Mouse (Mus musculus): ENCODE data around the gene Efl1.

Efl1 gene

DNA sequence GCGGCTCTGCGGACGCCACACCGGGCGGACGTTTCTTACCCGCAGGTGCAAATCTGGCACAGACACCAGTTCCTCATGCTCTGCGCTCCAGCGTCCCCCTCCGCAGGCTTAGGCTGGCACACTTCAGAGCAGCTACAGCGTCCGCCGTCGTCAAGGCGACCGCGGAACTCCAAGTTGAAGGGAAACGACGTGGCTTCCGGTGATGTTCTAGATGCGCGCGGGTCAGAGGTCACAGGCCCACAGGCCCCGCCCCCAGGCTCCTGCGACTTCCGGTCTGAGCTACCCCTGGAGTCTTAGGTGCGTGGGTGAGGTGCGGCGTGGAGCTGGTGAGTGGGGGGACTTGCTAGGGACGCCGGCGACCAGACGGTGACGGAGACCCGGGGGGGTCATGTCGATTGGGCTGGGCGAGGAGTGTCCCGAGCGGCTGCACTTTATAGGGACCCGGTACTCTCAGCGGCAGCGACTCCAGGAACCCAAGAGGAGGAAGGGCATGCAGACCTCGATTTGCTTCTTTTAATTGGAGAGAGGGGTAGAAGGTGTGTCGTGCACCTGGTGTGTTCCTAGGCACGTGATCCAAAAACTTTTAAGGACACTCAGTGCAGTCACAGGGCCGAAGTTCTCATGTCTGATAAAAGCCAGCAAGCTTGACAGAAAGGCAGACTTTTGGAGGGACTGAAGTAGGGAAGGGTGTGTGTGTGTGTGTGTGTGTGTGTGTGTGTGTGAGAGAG, at the start of gene Efl1, which contains the start of gene Saxo2:
Gene Efl1 (plus strand): TSS at position 262 of the 728 bp plus-strand sequence.
Gene Saxo2 (minus strand): TSS at position 176 of the 728 bp plus-strand sequence.
- peak; percentile 81 for DNase-seq (ENCODE audit: low read depth, low spot score)

DNA sequence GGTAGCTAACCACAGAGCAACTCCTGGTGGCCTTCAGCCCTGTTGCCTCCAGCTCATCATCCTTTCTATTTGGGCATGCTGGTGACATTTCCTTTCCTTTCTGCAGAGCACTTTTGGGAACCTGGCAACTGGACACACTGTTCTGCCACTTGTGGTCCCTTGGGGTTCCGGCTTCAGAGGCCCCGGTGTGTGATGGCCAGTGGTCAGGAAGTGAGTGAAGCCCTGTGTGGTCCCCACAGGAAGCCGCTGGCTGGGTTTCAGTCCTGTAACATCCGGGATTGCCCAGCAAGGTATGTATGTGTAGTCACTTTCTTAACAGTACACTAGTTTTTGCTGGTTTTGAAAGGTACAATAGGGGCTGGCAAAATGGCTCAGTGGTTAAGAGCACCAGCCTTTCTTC, 46.4 kb upstream of the Efl1 start:
- no peak for DNase-seq (ENCODE audit: low read depth, low spot score)

DNA sequence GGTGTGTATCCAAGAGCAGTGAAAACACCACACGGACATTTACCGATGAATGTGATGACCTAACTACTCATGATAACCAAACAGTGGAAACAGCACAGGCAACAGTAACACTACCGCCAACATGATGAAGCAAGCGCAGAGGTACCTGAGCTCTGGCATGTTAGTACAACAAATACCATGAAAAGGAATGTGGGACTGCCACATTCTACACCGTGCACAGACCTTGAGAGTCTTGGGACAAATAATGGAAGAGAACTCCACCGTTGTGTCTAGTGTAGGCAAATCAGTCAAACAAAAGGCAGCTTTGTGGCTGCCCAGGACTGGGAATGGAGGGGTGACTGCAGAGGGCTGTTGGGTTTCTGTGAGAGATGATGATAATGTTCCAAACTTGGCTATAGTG, 43.0 kb upstream of the Efl1 start:
- no peak for DNase-seq (ENCODE audit: low read depth, low spot score)

DNA sequence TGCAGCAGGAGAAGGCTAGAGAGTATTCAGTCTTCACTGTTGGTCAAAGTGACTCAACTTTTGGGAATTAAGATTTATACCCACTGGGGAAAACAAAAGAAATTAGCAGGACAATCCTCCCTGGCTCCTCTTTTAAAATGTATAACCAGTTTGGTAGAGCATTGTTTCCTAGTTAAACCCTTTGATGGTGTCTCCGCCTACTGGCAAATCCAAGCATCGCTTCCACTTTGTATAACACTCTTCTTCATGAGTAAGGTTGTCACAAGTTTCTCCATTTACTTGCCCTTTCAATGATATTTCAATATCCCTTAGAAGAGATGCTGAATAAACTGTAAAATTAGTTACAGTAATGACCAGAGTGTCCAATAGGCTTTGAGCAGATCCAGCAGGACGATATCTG, 38.8 kb upstream of the Efl1 start:
- DNase-seq (ENCODE audit: low read depth, low spot score): no peak

DNA sequence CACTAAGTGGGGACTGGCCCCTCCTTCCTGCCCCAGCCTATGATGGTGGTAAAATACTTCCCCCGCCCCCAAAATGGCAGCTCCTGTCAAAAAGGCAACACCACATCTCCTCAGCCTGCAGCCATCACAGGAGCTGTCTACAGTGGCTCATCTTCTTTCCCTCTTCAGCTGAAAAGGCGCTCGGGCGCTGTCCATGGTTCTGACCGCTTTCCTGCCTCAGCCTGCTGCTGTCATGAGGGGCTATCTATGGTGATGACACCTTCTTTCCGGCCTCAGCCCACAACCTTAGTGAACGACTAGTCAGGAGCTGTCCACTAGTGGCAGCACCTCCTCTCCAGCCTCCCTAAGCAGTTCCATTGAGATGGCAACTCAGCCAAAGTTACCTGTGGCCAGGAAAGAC, 23.1 kb upstream of the Efl1 start:
- no peak for DNase-seq (ENCODE audit: low read depth, low spot score)

DNA sequence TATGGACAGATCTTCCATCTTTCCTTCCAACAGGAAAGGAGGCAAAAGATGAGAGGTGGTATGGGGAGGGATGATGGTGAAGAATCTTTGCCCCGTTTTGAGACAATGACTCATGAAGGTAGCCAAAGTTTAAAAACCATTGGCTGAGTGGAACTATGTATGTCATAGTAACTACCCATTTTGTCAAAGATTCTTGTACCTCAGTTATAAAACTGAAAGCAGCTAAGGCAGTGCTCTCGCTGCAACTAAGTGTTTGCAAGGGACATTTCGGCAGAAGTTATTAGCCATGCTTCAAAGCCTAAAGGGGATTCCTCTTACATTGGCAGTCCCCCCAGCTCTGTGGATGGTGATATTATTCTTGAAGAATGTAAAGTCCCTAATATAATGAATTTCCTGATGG, 1.2 kb upstream of the Efl1 start:
- no peak for DNase-seq (ENCODE audit: low read depth, low spot score)

DNA sequence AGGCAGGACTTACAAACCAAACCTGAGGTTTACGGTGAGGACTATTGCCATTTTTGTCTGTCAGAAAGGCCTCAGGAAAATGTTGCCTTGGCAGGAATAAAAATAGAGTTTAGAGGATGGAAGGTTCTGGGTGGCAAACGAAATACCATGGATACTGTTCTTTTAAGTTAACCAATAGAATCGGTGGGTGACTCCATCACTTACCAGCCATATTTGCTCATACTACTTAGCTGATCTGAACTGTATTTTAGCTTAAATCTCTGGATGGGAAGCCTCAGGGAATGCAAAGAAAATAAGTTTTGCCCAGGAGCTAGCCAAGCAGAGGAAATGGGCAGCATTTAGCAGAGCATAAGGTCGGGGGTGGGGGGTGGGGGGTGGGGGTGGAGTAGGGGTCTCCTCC, 505 bp upstream of the Efl1 start:
- DNase-seq (ENCODE audit: low read depth, low spot score): no peak

DNA sequence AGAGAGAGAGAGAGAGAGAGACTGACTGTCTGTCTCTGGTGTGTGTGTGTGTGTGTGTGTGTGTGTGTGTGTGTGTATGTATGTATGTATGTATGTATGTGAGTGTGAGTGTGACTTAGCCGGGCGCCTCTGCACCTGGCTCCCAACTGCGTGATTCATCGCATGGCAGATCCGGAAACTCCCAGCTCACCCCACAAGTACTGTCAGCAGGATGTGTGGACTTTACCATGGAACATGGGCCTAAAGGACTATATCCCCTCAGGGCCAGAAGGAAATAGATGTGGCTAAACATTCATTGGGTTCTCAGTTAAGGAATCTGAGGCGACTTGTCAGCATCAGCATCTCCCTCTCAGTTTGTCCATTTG, 649 bp downstream of the Efl1 start:
- DNase-seq (ENCODE audit: low read depth, low spot score): no peak

DNA sequence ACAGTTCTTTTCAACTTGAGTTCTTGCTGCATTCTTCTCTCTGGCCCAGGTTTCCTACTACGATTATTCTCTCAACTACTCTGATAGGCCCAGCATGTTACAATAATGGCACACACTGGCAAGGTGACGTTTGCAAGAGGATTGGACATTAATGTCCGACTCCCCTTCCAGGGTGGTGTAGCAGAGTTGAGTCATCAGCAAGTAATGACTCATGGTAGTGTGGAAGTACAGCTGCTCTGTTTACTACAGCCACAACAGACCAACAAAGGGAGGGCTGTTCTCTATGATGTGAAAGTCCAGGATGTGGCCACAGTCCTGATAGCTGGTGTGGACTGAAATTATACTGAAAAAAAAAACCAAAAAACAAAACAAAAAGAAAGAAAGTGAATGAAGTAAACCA, 16.2 kb downstream of the Efl1 start:
- DNase-seq (ENCODE audit: low read depth, low spot score): no peak

DNA sequence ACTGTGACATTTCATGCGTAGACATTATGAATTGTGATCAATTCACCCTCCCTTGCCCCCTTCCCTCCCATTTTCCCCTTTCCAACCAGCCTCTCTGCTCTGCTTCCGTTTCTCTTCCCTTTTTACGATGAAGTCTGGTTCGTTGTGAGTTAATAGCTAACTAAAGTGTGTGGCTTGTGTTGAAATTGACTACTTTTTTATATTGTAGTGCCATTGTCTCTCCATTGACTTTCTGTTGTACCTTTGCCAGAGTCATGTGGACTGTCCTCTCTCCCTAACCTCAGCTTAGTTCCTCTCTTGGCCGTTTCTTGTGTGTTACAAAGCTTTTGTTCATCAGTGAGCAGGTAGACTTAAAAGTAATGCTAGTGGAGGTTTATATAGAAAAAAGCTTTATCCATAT, 27.6 kb downstream of the Efl1 start:
- DNase-seq (ENCODE audit: low read depth, low spot score): no peak

DNA sequence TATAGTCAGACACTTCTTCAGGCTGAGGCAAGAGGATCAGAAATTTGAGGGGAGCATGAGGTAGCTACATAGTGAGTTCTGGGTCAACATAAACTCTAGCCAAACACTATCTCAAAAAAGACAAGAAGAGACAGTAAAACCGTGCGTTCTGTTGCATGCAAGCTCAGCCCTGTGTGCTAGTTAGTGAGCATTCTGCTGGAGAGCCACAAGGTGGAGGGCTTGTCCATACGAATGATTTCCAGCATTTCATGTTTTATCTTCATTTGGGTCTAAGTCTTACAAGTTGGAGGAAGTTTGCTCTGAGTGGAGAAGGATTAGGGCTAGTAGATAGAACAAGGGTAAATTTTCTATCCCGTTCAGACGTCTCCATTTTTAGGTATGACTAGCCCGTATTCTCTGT, 28.4 kb downstream of the Efl1 start:
- no peak for DNase-seq (ENCODE audit: low read depth, low spot score)

DNA sequence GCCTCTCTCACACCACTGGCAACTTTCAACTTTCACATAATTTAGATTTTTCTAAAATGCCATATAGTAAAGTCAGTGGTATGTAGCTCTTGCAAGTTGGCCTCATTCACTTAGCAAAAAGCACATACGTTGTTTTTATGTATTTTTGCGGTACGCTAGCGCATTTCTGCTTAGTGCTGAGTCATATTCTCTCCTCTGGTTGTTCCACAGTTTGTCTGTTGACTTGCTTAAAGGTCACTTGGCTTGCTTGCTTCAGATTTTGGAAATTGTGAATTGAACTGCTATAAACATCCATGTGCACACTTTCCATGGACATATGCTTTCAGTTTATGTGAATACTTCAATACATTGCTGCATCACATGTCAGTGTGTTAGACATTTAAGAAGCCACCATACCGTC, 31.5 kb downstream of the Efl1 start:
- DNase-seq (ENCODE audit: low read depth, low spot score): no peak

DNA sequence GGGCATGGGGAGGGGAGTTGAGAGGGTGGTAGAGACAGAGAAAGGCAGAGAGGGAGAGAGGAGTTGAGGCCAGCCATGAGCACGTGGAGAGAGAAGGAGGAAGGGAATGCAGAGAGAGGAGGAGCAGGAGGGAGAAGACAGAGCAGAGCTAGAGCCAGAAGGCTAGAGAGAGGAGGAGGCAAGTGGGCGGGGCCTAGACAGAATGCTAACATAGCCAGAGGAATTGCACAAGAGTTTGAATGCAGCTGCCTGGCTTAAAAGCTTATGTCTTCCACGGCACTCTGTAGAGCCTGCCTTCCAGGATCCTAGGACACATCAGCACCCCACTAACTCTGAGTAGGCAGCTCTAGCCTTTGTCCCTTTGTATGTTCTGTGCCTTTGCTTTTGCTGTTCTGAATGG, 40.3 kb downstream of the Efl1 start:
- no peak for DNase-seq (ENCODE audit: low read depth, low spot score)

DNA sequence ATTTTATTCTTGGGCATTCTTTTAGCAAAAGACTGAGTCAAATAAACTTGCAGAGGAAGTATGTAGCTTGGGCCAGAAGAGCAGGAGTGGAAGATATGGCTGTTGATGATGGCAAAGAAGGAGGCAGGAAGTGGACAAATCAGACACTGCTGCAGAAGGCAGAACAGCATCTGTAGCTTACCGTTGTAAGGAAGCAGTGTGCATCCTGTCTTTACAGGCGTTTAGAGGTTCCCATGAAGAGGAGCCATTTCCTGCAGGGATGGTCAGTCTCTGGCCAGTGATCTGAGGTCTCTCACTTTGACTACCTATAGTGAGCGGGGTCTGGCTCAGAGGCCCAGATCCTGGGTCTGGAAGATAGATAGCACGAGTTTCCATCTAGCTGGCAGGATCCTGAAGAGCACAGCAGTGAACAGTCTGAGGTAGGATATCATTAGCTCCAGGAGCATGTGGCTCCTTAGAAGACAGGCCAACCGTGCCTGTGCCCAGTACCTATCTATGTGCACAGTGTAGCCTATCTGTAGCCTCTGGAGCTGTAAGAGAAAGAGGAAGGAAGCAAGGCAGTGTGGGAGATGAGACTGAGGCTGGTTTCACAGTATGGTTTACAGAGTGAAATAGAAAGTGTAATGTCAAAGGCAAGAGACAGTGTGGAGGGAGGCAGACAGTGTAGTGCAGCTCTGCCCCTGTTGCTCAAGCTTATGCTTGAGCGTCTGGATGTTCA, 42.8 kb downstream of the Efl1 start:
- no peak for DNase-seq (ENCODE audit: low read depth, low spot score)

DNA sequence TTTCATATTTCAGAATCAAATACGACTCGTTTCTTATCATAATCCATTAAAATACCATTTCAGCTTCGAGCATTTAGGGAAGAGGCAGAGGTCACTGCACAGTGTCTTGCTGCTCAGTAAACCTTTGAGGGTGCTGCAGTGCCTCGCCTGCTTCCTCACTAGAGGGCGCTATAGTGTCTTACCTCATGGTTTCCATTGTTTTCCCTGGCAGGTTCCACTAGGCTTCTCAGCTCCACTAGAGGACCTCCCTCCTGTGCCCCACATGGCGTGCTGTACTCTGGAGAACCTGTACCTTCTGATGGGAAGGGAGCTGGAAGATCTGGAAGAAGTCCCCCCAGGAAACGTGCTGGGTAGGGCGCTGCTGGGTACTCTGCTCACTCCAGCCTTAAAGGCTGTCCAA, 49.3 kb downstream of the Efl1 start:
- no peak for DNase-seq (ENCODE audit: low read depth, low spot score)

DNA sequence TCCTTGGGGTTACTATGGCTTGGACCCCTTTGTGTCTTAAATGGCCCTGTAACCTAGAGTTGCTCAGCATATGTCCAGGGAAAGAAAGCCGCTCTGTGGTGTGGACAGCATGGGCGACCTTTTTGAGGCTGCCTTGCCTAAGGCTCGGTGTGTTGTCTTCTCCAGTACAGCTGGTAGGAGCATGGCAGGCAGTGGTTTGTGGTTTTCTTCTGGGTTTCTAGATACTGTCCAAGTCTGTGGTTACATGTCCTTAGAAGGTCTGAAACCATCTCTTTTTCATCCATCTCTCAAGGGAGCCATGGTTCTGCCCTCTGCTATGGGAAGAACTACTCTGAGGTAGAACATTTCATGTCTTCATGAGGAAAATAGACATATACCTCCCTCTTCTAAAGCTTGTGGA, 50.6 kb downstream of the Efl1 start:
- no peak for DNase-seq (ENCODE audit: low read depth, low spot score)

DNA sequence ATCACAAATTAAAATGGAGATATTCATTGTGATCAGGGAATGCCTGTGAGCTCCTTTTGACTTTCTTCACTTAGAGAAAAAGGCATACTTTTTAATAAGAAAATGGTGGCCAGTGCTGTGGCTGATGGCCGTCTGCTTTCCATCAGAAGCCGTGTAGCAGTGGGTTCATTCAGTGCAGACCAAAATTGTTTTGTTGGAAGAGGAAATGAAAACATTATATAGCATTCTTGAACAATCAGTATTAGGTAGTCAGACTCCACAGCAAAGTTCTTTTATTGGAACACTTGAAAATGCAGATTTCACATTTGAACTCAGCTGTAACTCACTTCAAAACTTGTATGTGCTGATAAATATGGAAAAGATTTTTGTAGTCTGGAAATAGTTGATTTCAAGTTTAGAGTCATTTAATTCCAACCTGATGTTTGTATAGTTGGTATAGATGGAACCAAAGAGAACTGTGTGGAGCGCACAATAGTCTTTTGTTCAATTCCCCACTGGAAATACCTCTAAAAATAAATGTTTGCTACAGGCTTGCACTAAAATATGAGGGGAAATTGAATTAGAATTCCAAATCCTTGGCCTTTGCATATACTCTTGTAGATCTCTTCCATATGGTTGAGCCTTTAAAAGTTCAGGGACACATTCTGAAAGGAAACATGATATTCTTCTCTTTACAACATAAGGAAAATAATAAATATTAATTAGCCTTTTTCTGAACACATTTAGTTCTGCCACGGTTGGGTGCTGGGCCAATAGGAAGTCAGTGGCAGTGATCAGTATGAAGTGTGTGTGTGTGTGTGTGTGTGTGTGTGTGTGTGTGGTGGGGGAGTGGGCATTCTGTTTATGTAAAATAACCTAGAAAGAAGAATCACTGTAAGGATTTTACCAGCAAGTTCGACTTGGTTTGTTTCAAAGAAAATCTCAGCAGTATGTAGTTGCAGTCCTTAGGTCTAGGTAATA, 54.2 kb downstream of the Efl1 start:
- no peak for DNase-seq (ENCODE audit: low read depth, low spot score)

DNA sequence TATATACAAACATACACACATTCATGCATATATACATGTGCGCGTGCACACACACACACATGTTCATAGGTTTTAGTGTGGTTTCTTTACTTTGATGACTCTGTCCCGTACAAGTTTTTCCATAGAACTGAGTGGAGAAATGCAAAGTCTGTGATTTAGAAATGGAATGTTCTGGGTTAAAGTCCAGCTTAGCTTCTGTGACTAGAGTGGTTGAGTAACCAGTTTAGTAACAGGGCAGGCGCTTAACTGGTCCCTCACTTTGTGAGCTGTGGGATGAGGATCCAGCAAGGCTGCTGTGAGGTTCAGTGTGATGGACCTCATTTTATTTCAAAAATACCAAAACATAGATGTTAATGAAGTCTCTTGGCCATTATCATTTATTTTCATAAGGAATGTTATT, 60.8 kb downstream of the Efl1 start:
- no peak for DNase-seq (ENCODE audit: low read depth, low spot score)

DNA sequence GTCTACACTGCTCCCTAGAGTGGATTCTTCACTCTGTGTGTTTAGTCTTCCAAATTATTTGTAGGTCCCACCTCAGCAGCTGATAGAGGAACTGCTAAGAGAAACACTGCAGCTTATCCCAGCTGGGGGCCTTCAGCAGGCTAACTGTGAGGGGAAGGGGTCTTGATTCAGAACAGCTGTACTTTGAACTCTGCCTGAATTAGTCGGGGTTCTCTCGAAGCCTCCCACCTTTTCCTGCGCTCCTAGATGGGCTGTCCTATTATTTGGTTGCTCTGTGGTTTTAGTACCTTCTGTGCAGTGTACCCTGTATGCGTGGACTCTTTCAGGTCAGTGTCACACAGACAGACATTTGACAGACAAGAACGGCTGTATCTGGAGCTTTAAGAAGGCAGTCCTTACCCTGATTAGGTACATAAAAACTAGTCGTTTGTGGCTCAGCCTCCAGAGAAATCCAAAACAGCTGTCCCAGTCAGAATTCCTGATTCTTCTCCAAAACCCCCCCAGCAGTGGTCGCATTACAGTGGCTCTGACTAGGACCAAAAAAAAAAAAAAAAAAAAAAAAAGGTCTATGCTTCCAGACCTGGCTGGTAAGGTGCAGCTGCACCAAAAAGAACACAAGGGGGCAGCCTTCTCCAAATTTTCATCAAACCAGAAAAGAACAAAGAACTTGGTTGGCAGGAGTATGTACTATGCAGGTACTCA, 66.9 kb downstream of the Efl1 start:
- DNase-seq (ENCODE audit: low read depth, low spot score): peak; percentile 79

DNA sequence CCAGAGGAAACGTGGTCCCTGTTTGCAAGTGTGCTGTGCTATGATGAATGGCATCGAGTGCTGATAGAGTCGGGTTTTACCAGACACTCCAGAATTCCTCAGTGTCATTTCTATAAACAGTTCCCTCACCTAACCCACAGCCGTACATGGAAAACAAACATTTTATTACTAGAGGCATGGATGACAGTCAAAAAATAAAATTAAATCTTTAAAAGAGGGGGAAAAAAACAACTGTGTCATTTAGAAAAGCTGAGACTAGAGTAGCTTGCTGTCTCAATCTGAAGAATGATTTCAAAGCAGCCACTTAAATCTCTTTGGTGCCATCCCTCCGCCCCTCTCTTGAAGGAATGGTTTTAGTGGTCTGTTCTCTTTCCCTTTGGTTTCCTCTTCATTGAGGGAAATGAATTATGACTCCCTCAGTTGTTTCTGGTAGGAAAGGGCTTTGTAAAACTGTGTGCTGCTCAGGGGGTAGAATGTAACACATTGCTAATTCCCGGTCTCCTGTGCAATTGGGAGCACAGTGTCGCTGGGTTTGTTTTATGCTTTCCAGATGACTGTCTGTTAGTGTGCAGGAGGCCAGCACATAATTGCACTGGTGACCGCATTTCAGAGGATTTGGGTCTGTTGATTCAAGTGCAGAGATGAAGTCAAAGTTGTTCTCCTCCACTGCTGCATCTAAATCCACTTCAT, 67.6 kb downstream of the Efl1 start:
- no peak for DNase-seq (ENCODE audit: low read depth, low spot score)

DNA sequence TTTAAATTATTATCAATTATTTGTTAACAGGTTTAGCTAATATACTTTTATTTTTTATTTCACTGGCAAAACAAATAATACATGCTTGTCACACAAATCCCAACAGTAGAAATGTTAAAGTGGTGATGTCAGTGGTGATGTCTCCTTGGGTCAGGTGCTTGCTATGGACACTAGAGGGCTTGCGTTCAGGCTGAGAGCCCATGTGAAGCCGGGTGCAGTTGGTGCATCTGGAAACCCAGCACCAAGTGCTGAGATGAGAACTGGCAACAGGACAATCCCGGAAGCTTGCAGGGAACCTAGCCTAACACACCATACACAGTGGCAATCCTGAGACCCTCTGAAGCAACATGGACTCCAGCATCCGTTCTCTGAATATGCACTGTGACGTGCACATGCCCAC, 70.9 kb downstream of the Efl1 start:
- no peak for DNase-seq (ENCODE audit: low read depth, low spot score)
